Mouse (Mus musculus) G1E (cell line): Measurements from ENCODE around the gene Bcl2l11.

ENCODE experiments used
- CTCF ChIP-seq: IDR thresholded peaks from 2 replicates; pipeline ENCODE4 v1.5.1; 2012; ENCODE audit warnings: low read depth, low read length, inconsistent platforms, mixed read lengths
- TAL1 ChIP-seq: conservative IDR thresholded peaks from 2 replicates; pipeline ENCODE4 v1.6.1; 2012; ENCODE audit warnings: low read depth, low read length, inconsistent platforms, mixed read lengths

- TF ChIP-seq CTCF (no peak), TAL1 (no peak)
These were observed 31.2 kb upstream of the Bcl2l11 start for GRCm38 (mm10) chr2:128094602-128095001.
